Mouse (Mus musculus) intestine, embryonic 15.5 days (tissue): ENCODE measurements at regions not wholly inside any gene's neighbourhood (a gene's known extent, or its start where the extent isn't known, plus 50 kb on each side); places are given as distances from the start of the nearest gene placed in this dataset.

Experiments used
- ATAC-seq: fragments of 200-750 bp; cut with Nextera tagmentation; 2 replicates; pipeline ENCODE4 v1.8.0; 2017; ENCODE audit warnings: moderate TSS enrichment, moderate library complexity
- H3K27ac ChIP-seq: fragments of 300-500 bp; sonication (generic); 2 replicates; pipeline ENCODE4 v1.5.1; 2015; ENCODE audit warnings: mild to moderate bottlenecking, inconsistent platforms
- H3K27me3 ChIP-seq: fragments of 300-500 bp; sonication (generic); replicated peaks from 2 replicates; pipeline ENCODE4 v1.6.1; 2015; ENCODE audit warnings: inconsistent platforms
- H3K36me3 ChIP-seq: fragments of 300-500 bp; sonication (generic); 2 replicates; pipeline ENCODE4 v1.6.1; 2015; ENCODE audit warnings: inconsistent platforms
- H3K4me1 ChIP-seq: fragments of 300-500 bp; sonication (generic); replicated peaks from 2 replicates; pipeline ENCODE4 v1.6.1; 2015; ENCODE audit warnings: inconsistent platforms
- H3K4me2 ChIP-seq: fragments of 300-500 bp; sonication (generic); replicated peaks from 2 replicates; pipeline ENCODE4 v1.6.1; 2015; ENCODE audit warnings: mild to moderate bottlenecking, inconsistent platforms
- H3K4me3 ChIP-seq: fragments of 300-500 bp; sonication (generic); replicated peaks from 2 replicates; pipeline ENCODE4 v1.5.1; 2015; ENCODE audit warnings: inconsistent platforms
- H3K9ac ChIP-seq: fragments of 300-500 bp; sonication (generic); 2 replicates; pipeline ENCODE4 v1.6.1; 2015; ENCODE audit warnings: inconsistent platforms
- H3K9me3 ChIP-seq: fragments of 300-500 bp; sonication (generic); 2 replicates; pipeline ENCODE4 v1.6.1; 2016; ENCODE audit warnings: inconsistent platforms
- WGBS: fragments of 180-500 bp; shearing (Covaris S2); methylation state at CpG from one replicate; pipeline ENCODE4 v1.1.7; 2015; 5-methylcytosine and 5-hydroxymethylcytosine counted together

DNA sequence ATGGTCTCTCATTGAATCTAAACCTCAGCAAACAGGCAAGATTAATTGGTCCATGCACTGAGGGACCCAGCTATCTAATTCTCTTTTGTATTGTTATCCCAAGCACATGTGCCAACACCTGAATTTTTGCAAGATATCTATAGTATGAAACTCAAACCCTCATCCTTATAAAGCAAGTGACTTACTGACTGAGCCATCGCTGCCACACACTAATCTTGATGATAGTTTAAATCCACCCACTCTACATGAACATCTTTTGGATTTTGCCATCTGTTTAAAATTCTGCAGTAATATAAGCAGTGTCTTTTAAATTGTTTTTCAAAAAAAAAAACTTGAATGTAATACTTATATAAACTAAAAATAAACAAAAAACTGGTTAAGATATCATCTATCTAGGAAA lies 280.9 kb downstream of the Pcdh10 start:
- no peak overlapping the region for H3K4me3 ChIP-seq
- H3K9me3 ChIP-seq: no peaks in the 10 kb centered on the region
- no peaks in the 10 kb centered on the region for H3K4me1 ChIP-seq
- no peak overlapping the region for H3K4me2 ChIP-seq
- no peaks in the 10 kb centered on the region for H3K36me3 ChIP-seq
- H3K27me3 ChIP-seq: no peaks in the 10 kb centered on the region
- whole genome bisulfite sequencing: 83% methylated on average over 1 of the region's 1 CpGs
- H3K9ac ChIP-seq: no peak overlapping the region
- no peak overlapping the region for H3K27ac ChIP-seq
- ATAC-seq: no peak

DNA sequence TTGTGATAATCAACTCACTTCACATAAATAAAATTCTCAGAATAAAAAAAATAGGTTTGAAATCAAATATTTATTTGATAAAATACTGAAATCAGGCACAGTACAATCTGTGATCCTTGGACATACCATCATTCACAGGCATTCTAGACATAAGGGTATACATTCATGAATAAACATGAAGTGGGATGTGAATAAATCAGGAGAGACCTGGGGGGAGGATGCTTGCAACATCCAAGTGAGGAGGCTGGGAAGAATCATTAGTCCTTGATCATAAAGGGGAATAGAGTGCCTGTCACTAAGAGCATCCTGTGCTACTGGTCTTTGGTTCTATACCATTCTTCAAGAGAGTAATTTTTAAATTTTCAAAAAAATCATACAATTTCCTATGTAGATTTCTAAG lies 292.2 kb downstream of the Pcdh10 start:
- no peaks in the 10 kb centered on the region for H3K36me3 ChIP-seq
- no peaks in the 10 kb centered on the region for H3K4me1 ChIP-seq
- no peaks in the 10 kb centered on the region for H3K9me3 ChIP-seq
- H3K9ac ChIP-seq: no peak overlapping the region
- ATAC-seq: no peak
- no peak overlapping the region for H3K27ac ChIP-seq
- no peak overlapping the region for H3K4me3 ChIP-seq
- H3K27me3 ChIP-seq: no peaks in the 10 kb centered on the region
- no peak overlapping the region for H3K4me2 ChIP-seq

DNA sequence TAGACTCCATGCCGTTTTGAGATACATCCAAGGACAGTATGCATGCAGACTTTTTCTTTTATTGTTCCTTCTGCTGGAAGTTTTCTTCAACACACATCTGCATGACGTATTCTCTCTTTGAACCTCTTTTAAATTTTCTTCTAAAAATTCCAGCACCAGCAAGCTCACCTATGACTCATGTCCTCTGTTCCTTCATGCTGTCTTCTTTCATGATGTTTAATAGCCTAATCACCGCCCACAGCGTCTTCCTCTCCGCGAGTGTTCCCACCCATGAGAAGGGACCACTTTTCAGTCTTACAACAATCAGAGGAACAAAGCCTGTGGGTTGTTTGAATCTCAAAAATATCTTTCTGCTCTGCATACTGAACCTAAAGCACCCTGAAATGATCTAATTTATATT lies 299.5 kb downstream of the Pcdh10 start:
- no peak for ATAC-seq
- H3K4me1 ChIP-seq: no peaks in the 10 kb centered on the region
- 87% methylated on average over 6 of the region's 6 CpGs for WGBS
- no peak overlapping the region for H3K9ac ChIP-seq
- H3K27ac ChIP-seq: no peak overlapping the region
- no peaks in the 10 kb centered on the region for H3K27me3 ChIP-seq
- no peaks in the 10 kb centered on the region for H3K9me3 ChIP-seq
- H3K4me2 ChIP-seq: no peak overlapping the region
- H3K4me3 ChIP-seq: no peak overlapping the region
- no peaks in the 10 kb centered on the region for H3K36me3 ChIP-seq

DNA sequence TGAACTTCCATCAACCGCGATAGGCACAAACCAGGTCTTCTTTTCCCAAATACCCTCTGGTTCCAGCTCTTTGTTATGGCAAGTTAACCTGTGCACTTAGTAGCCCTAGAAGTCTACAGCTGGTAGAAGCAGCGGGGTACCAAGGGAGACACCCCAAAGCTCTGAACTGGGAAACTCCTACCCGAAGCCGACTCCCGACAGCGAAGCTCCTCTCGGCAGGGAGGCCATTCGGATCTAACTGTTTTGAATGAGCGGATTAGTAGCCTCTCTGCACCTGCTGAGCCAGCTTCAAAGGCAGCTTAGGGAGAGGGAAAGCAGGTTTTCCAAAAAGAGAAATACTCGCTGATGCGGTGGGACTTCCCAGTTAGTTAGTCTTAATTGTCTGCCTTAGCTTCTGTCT lies 303.2 kb downstream of the Pcdh10 start:
- Histone ChIP-seq H3K4me1 (no peaks in the 10 kb centered on the region), H3K9ac (no peak overlapping the region), H3K4me3 (no peak overlapping the region), H3K9me3 (no peaks in the 10 kb centered on the region), H3K36me3 (no peaks in the 10 kb centered on the region), H3K4me2 (no peak overlapping the region), H3K27ac (no peak overlapping the region), H3K27me3 (no peaks in the 10 kb centered on the region)
- no peak for ATAC-seq
- WGBS: 8% methylated on average over 12 of the region's 12 CpGs

DNA sequence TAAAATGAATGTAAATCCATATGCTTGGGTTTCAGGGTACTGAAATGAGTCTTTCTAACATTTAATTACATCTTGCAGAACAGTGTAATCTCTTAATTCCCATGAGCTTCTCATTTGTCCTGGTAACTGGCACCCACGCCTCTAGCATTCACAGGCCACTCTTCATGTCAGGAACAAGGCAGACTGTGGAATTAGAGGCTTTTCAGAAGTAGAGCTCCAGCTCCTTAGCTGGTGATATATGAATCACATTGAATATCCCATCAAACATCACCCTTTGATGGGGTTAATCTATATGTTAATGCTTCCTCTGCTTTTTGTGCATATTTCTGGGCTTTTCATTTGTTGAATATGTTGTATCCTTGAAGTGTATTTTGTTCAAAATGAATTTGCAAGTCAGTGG lies 329.7 kb downstream of the Pcdh10 start:
- Histone ChIP-seq H3K4me3 (no peak overlapping the region), H3K4me1 (no peaks in the 10 kb centered on the region), H3K4me2 (no peak overlapping the region), H3K9ac (no peak overlapping the region), H3K9me3 (no peaks in the 10 kb centered on the region), H3K27me3 (no peaks in the 10 kb centered on the region), H3K27ac (no peak overlapping the region), H3K36me3 (no peaks in the 10 kb centered on the region)
- no peak for ATAC-seq
- WGBS: 57% methylated on average over 1 of the region's 1 CpGs
